8 mouse cellular contexts compared by ENCODE assay signal in genomic region chr19:8880311-8881033, GRCm38 (mm10). TPM values are rescaled to one million over a fixed set of nuclear protein-coding genes. Genes with fewer than 3 reads are reported as not detected.
A peak's percentile ranks its signal among the peaks of the same experiment; 100 is the strongest.
DNase-seq lines count a peak whose midpoint lies in the region; ATAC-seq lines count a peak whose summit lies in the region.

Uqcc3 (minus strand) TSS chr19:8880923.

- intact Hi-C loops in gastrocnemius, postnatal 36 days (cut with DNase I), result no loop called here
- intact Hi-C loops in left cerebral cortex, postnatal 14 days (cut with DNase I), result no loop called here

- H3K27ac ChIP-seq in intestine, embryonic 15.5 days, result peak within 1 kb of the TSS; percentile 75

- H3K4me2 ChIP-seq in intestine, embryonic 15.5 days (replicated peaks), result peak within 1 kb of the TSS; percentile 82

- H3K9me3 ChIP-seq in intestine, embryonic 15.5 days, result no peaks in the 10 kb centered on the region

- peak; percentile 99 for ATAC-seq in intestine, embryonic 15.5 days
- ATAC-seq in megakaryocyte-erythroid progenitor cell, adult 5-6 weeks (replicated peaks; ENCODE audit: low FRiP score, low TSS enrichment, poor library complexity, severe bottlenecking), result peak; percentile 98

- H3K36me3 ChIP-seq in intestine, embryonic 15.5 days, result peaks cover under 1% of the 10 kb centered on the region

- 0 out of 2 replicates have a peak, but pooled peaks cover 8% of the 10 kb centered on the region for H3K4me1 ChIP-seq in intestine, embryonic 15.5 days (replicated peaks)

- H3K4me3 ChIP-seq in intestine, embryonic 15.5 days (replicated peaks), result peak within 1 kb of the TSS; percentile 71

- WGBS in intestine, embryonic 15.5 days, result under 1% methylated on average over 42 of the region's 42 CpGs

- no peaks in the 10 kb centered on the region for H3K27me3 ChIP-seq in intestine, embryonic 15.5 days (replicated peaks)

- peak; percentile 91 for DNase-seq in adrenal gland, adult 8-10 months
- DNase-seq in embryo, embryonic 11.5 days (ENCODE audit: low read depth, low spot score), result peak; percentile 70
- DNase-seq in gastrocnemius, postnatal 36 days, result peak; percentile 83 to 84
- peak; percentile 87 to 91 for DNase-seq in left cerebral cortex, postnatal 14 days (ENCODE audit: low spot score in 2 of 2)
- peak; percentile 85 for DNase-seq in right cerebral cortex, postnatal 14 days
- DNase-seq in urinary bladder, postnatal 25 days (ENCODE audit: low spot score), result peak; percentile 87

- peak within 1 kb of the TSS; percentile 86 for H3K9ac ChIP-seq in intestine, embryonic 15.5 days

RNA-seq across cellular contexts. Expression of gene Uqcc3, which starts in this region (rescaled TPM):
- 10 to 100 TPM; 53.2 to 91.0 (median 63.1) TPM for total RNA-seq in adrenal gland, adult 8-10 months (2022)
- total RNA-seq in gastrocnemius, postnatal 36 days (2021), result 10 to 100 TPM; 56.4 to 67.2 TPM
- polyA plus RNA-seq in intestine, embryonic 15.5 days (2015; fragmentation: Nextera tagmentation; extraction: Ambion mirVana), result 62.7 and 63.9 TPM in 2 replicates
- 10 to 100 TPM; 30.6 to 36.9 TPM for total RNA-seq in left cerebral cortex, postnatal 14 days (2021)
- total RNA-seq in megakaryocyte-erythroid progenitor cell, adult 5-6 weeks (2014; fragmentation: Nextera tagmentation), result 46.7 and 54.1 TPM in 2 replicates
- total RNA-seq in megakaryocyte-erythroid progenitor cell, adult 5-6 weeks (2017), result 73.3 and 94.5 TPM in 2 replicates

Comparison
In these comparisons a context has a peak if more than half of its experiments do, and no peak if none do; other contexts are left out.
1. Peak in every context shown above with its lines: DNase-seq, ATAC-seq, H3K4me3 ChIP-seq and H3K27ac ChIP-seq.